Mouse (Mus musculus): Measurements from ENCODE around the gene Cpe.

GRCm38 (mm10) chr8:64736767-64737323 lies 44.0 kb upstream of the Cpe start:
- TF ChIP-seq CTCF (IDR thresholded peaks at IDR 0.05; ENCODE audit: low read depth) (no peak), EP300 (optimal IDR thresholded peaks at IDR 0.05) (no peak)

All from stomach, postnatal 0 days (tissue).